Mouse (Mus musculus) lung, embryonic 16.5 days (tissue): ENCODE measurements at regions not wholly inside any gene's neighbourhood (a gene's known extent, or its start where the extent isn't known, plus 50 kb on each side); places are given as distances from the start of the nearest gene placed in this dataset.

Experiments used
- ATAC-seq: fragments of 200-750 bp; cut with Nextera tagmentation; 2 replicates; pipeline ENCODE4 v1.8.0; 2017; ENCODE audit warnings: low read depth, mild to moderate bottlenecking, moderate library complexity
- H3K27ac ChIP-seq: fragments of 300-500 bp; sonication (generic); 2 replicates; pipeline ENCODE4 v1.5.1; 2014; ENCODE audit warnings: mild to moderate bottlenecking, control low read depth, low read length
- H3K27me3 ChIP-seq: fragments of 300-500 bp; sonication (generic); 2 replicates; pipeline ENCODE4 v1.6.1; 2014; ENCODE audit warnings: low read depth, low read length, mixed read lengths; ENCODE audit not compliant: control insufficient read depth, insufficient read depth
- H3K36me3 ChIP-seq: fragments of 300-500 bp; sonication (generic); 2 replicates; pipeline ENCODE4 v1.6.1; 2014; ENCODE audit warnings: low read length; ENCODE audit not compliant: control insufficient read depth, insufficient read depth
- H3K4me1 ChIP-seq: fragments of 300-500 bp; sonication (generic); replicated peaks from 2 replicates; pipeline ENCODE4 v1.6.1; 2014; ENCODE audit warnings: low read length, mixed read lengths; ENCODE audit not compliant: control insufficient read depth, insufficient read depth
- H3K4me2 ChIP-seq: fragments of 300-500 bp; sonication (generic); 2 replicates; pipeline ENCODE4 v1.6.1; 2014; ENCODE audit warnings: low read depth, low read length, control low read depth
- H3K4me3 ChIP-seq: fragments of 300-500 bp; sonication (generic); 2 replicates; pipeline ENCODE4 v1.5.1; 2014; ENCODE audit warnings: mild to moderate bottlenecking, low read length, control low read depth
- H3K9ac ChIP-seq: fragments of 300-500 bp; sonication (generic); 2 replicates; pipeline ENCODE4 v1.6.1; 2014; ENCODE audit warnings: low read length, control low read depth
- H3K9me3 ChIP-seq: fragments of 300-500 bp; sonication (generic); 2 replicates; pipeline ENCODE4 v1.6.1; 2016; ENCODE audit warnings: low read length; ENCODE audit not compliant: control insufficient read depth
- WGBS: fragments of 180-500 bp; shearing (Covaris S2); extraction: QIAGEN DNeasy Blood & Tissue Kit; methylation state at CpG from one replicate; pipeline ENCODE4 v1.1.7; 2014; 5-methylcytosine and 5-hydroxymethylcytosine counted together

- 43% methylated on average over 2 of the region's 2 CpGs for WGBS
- no peak overlapping the region for H3K27ac ChIP-seq
- ATAC-seq: peak; percentile 23; the same call in 1 of the 2 replicates
Measured at GRCm38 (mm10) chrX:115543145-115543544, 635.8 kb downstream of the Ube2dnl2 start.

GRCm38 (mm10) chrX:115586111-115586865, 678.9 kb downstream of the Ube2dnl2 start:
- Histone ChIP-seq H3K9ac (no peak overlapping the region), H3K4me2 (no peak overlapping the region), H3K4me1 (no peaks in the 10 kb centered on the region), H3K4me3 (no peak overlapping the region), H3K27ac (no peak overlapping the region), H3K27me3 (no peaks in the 10 kb centered on the region), H3K9me3 (no peaks in the 10 kb centered on the region), H3K36me3 (no peaks in the 10 kb centered on the region)
- WGBS: 75% methylated on average over 15 of the region's 15 CpGs
- ATAC-seq: no peak

More at GRCm38 (mm10) chrX:115543145-115543544, 635.8 kb downstream of the Ube2dnl2 start:
- Histone ChIP-seq H3K36me3 (no peaks in the 10 kb centered on the region), H3K9ac (no peak overlapping the region), H3K4me3 (no peak overlapping the region), H3K27me3 (no peaks in the 10 kb centered on the region), H3K9me3 (no peaks in the 10 kb centered on the region), H3K4me2 (no peak overlapping the region), H3K4me1 (no peaks in the 10 kb centered on the region)
